15 mouse cellular contexts compared by ENCODE assay signal in the genomic region with DNA sequence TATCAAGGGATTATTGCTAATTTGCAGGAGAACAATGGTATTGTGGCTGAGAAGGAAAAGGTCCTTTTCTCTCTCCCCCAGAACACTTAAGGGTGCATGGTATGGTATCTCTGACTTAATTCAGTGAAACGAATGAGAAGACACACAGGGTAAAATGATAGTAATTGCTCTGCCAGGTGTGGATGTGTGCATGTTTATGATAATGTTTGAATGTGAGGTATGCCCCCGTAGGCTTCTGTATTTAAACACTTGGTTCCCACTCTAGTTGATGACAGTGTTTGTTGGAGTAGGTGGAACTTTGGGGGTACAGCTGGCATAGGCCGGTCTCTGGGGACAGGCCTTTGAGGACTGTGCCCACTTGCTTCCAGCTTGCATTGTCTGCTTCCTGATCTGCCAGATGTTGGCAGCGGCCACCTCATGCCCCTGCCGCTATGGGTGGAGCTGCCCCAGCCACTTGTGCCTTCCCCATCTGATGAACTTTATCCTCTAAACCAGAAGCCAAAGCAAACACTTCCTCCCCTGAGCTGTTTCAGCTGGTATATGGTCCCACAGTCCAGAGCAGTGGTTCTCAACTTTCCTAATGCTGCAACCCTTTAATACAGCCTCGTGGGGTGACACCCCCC. TPM values are rescaled to one million over a fixed set of nuclear protein-coding genes. Genes with fewer than 3 reads are reported as not detected.
A peak's percentile ranks its signal among the peaks of the same experiment; 100 is the strongest.
DNase-seq lines count a peak whose midpoint lies in the region; ATAC-seq lines count a peak whose summit lies in the region.
"Had no signal": no experiment of that assay in that cellular context is flagged by ENCODE, and none has a peak within 500 bp of the region (broad histone marks: within the 10 kb centered on the region; RNA-seq: fewer than 3 reads in every experiment).

No protein-coding gene starts in this region.

- H3K4me2 ChIP-seq in kidney, embryonic 14.5 days (replicated peaks; ENCODE audit: low read depth, low read length) = no peak overlapping the region
- no peak overlapping the region for H3K4me2 ChIP-seq in liver, embryonic 16.5 days (ENCODE audit: low read depth, low read length)

- ATAC-seq in kidney, embryonic 14.5 days (ENCODE audit: low FRiP score, low TSS enrichment) = no peak
- ATAC-seq in common myeloid progenitor, adult 5-6 weeks (replicated peaks; ENCODE audit: low read depth, poor library complexity, severe bottlenecking) = peak; percentile 76
- peak; percentile 77 for ATAC-seq in liver, embryonic 16.5 days (ENCODE audit: low read depth)
- ATAC-seq: CD4-positive, CD25-positive, alpha-beta regulatory T cell, adult 4 months had no signal

- no peak overlapping the region for H3K27ac ChIP-seq in kidney, embryonic 14.5 days (ENCODE audit: low read depth, low read length)
- H3K27ac ChIP-seq in liver, embryonic 16.5 days (ENCODE audit: low read length) = no peak overlapping the region

- H3K27me3 ChIP-seq in kidney, embryonic 14.5 days (ENCODE audit: control insufficient read depth, insufficient read depth, low read length) = no peaks in the 10 kb centered on the region
- H3K27me3 ChIP-seq in liver, embryonic 16.5 days (ENCODE audit: control insufficient read depth, insufficient read depth, low read depth, low read length) = no peaks in the 10 kb centered on the region

- H3K9me3 ChIP-seq in kidney, embryonic 14.5 days (ENCODE audit: control insufficient read depth, low read length) = no peaks in the 10 kb centered on the region; the same call in 1 of the 2 replicates
- no peaks in the 10 kb centered on the region for H3K9me3 ChIP-seq in liver, embryonic 16.5 days (replicated peaks; ENCODE audit: control insufficient read depth, low read length)

- no peak overlapping the region for H3K4me3 ChIP-seq in kidney, embryonic 14.5 days (ENCODE audit: low read length)
- H3K4me3 ChIP-seq in liver, embryonic 16.5 days (ENCODE audit: low read depth, low read length) = no peak overlapping the region

- H3K36me3 ChIP-seq in kidney, embryonic 14.5 days (ENCODE audit: control insufficient read depth, insufficient read depth, low read length) = no peaks in the 10 kb centered on the region
- H3K36me3 ChIP-seq in liver, embryonic 16.5 days (ENCODE audit: control insufficient read depth, insufficient read depth) = no peaks in the 10 kb centered on the region

- DNase-seq in kidney, postnatal 25 days = peak; percentile 5 to 43
- DNase-seq in thymus, postnatal 25 days = peak; percentile 38
- no peak for DNase-seq in left cerebral cortex, adult 18-20 months (ENCODE audit: low spot score in 2 of 2)
- DNase-seq in right cerebral cortex, postnatal 14 days = no peak
- DNase-seq: cerebellum, postnatal 36 days; heart, postnatal 14 days; kidney, adult 11 months; layer of hippocampus, adult 9-11 months; left cerebral cortex, postnatal 4 days; lung, postnatal 14 days; midbrain, embryonic 14.5 days had no signal

- H3K9ac ChIP-seq in kidney, embryonic 14.5 days (ENCODE audit: low read depth, low read length) = no peak overlapping the region
- no peak overlapping the region for H3K9ac ChIP-seq in liver, embryonic 16.5 days (ENCODE audit: low read depth, low read length)

- 63% methylated on average over 6 of the region's 6 CpGs for WGBS in kidney, embryonic 14.5 days
- WGBS in liver, embryonic 16.5 days (ENCODE audit: insufficient replicate concordance) = 31% methylated on average over 6 of the region's 6 CpGs

- no peaks in the 10 kb centered on the region for H3K4me1 ChIP-seq in kidney, embryonic 14.5 days (ENCODE audit: control insufficient read depth, insufficient read depth, low read length)
- peaks cover 6% of the 10 kb centered on the region for H3K4me1 ChIP-seq in liver, embryonic 16.5 days (ENCODE audit: control insufficient read depth, low read depth, low read length)

RNA-seq across cellular contexts. Expression of a gene that starts 53.0 kb away (rescaled TPM):
- 13.5 and 14.5 TPM in 2 replicates for polyA plus RNA-seq in kidney, embryonic 14.5 days (2014; fragmentation: Nextera tagmentation; extraction: Ambion mirVana)
- total RNA-seq in common myeloid progenitor, adult 5-6 weeks (2017) = 18.4 and 30.1 TPM in 2 replicates
- 3.7 and 5.0 TPM in 2 replicates for polyA plus RNA-seq in liver, embryonic 16.5 days (2015; fragmentation: Nextera tagmentation; extraction: Ambion mirVana)
- 10 to 100 TPM; 10.2 to 11.2 TPM for total RNA-seq in left cerebral cortex, adult 18-20 months (2021)

Comparison
In these comparisons a context has a peak if more than half of its experiments do, and no peak if none do; other contexts are left out.
1. DNase-seq: peak in kidney, postnatal 25 days (2 of 2) and thymus, postnatal 25 days (single experiment); none in left cerebral cortex, adult 18-20 months (0 of 2) and right cerebral cortex, postnatal 14 days (single experiment).